11 mouse cellular contexts compared by ENCODE assay signal in the genomic region with DNA sequence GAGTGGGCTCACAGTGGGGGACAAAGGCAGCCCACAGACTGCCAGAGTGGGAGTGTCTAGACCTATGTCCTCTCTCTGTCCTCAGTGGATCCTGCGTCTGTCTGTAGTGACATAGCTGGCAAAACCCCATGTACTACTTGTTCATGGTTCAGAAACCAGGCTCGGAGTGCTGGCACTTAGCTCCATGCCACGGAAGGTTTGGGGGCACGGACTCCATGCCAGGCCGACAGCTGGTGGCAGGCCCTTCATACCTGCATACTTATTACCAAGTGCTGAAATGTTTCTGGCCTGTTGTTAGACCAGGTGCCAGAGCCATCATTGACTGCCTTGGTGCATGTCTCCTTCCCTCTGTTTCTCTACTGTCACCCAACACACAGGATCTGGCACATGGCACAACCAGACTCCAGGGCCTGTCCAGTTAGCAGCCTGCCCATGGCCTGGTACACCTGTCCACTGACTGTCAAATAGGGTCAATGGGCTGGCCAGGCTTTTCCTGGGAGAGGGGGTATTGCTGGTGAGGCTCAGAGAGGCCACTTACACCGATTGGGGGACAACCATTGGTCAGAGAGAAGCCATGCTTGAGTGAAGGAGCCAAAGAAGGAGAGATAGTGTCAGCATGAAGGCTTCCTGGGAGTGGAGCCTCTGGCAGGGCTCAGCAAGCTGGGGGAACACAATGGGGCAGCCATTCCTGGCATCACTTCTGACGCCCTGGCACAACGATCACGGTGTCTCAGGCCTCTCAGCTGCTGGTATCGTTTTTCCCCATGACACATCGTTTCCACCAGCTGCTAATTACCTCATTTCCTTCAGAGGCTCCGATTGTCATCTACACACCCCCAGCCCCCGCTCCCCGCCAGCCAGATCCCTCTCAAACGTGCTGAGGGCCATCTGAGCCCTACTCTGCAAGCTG. TPM values are rescaled to one million over a fixed set of nuclear protein-coding genes. Genes with fewer than 3 reads are reported as not detected.
DNase-seq lines count a peak whose midpoint lies in the region; ATAC-seq and TF ChIP-seq lines count a peak whose summit lies in the region.
"Had no signal": no experiment of that assay in that cellular context is flagged by ENCODE, and none has a peak within 500 bp of the region (broad histone marks: within the 10 kb centered on the region; RNA-seq: fewer than 3 reads in every experiment).

No protein-coding gene starts in this region.

- no peak for TF ChIP-seq POLR2A in kidney, adult 2 months (IDR thresholded peaks at IDR 0.05; ENCODE audit: low read depth, low read length)

- H3K4me2 ChIP-seq in intestine, postnatal 0 days (replicated peaks; ENCODE audit: low read depth): no peak overlapping the region
- H3K4me2 ChIP-seq: embryonic facial prominence, embryonic 13.5 days had no signal

- DNase-seq in kidney, adult 2 months: peak; percentile 46
- DNase-seq in kidney, postnatal 4 days: no peak
- DNase-seq in brain, adult 2 months (ENCODE audit: low read depth, low spot score): peak; percentile 95
- peak; percentile 69 to 70 for DNase-seq in heart, postnatal 10 days
- DNase-seq in adipocyte (ENCODE audit: low spot score): no peak
- DNase-seq: kidney, postnatal 14 days; lung, postnatal 14 days had no signal

- H3K79me3 ChIP-seq in C2C12 (ENCODE audit: low read depth): no peaks in the 10 kb centered on the region

- no peak for ATAC-seq in erythroblast, adult 5-6 weeks (replicated peaks; ENCODE audit: low FRiP score, poor library complexity, severe bottlenecking)
- ATAC-seq in intestine, postnatal 0 days: no peak

- no peaks in the 10 kb centered on the region for H3K79me2 ChIP-seq in C2C12 (ENCODE audit: control insufficient read depth, insufficient read depth)

- H3K27ac ChIP-seq in kidney, adult 2 months (ENCODE audit: insufficient read depth, low read depth, low read length): no peak overlapping the region
- H3K27ac ChIP-seq in intestine, postnatal 0 days (ENCODE audit: low read depth, low read length): no peak overlapping the region
- H3K27ac ChIP-seq: embryonic facial prominence, embryonic 13.5 days had no signal

- H3K9me3 ChIP-seq in intestine, postnatal 0 days (ENCODE audit: control insufficient read depth): no peaks in the 10 kb centered on the region
- H3K9me3 ChIP-seq: embryonic facial prominence, embryonic 13.5 days had no signal

- no peak overlapping the region for H3K9ac ChIP-seq in intestine, postnatal 0 days (ENCODE audit: low read depth, low read length)
- H3K9ac ChIP-seq: embryonic facial prominence, embryonic 13.5 days had no signal

- H3K27me3 ChIP-seq in kidney, adult 2 months (replicated peaks; ENCODE audit: control insufficient read depth, insufficient read depth, low read length): no peaks in the 10 kb centered on the region
- no peaks in the 10 kb centered on the region for H3K27me3 ChIP-seq in C2C12 (ENCODE audit: control insufficient read depth, insufficient read depth, insufficient read length)
- no peaks in the 10 kb centered on the region for H3K27me3 ChIP-seq in intestine, postnatal 0 days (replicated peaks; ENCODE audit: control insufficient read depth, insufficient read depth, low read length)
- H3K27me3 ChIP-seq: embryonic facial prominence, embryonic 13.5 days had no signal

- no peak for TF ChIP-seq CTCF in kidney, adult 2 months (conservative IDR thresholded peaks at IDR 0.05; ENCODE audit: insufficient read depth, insufficient read length, low read depth, low read length)
- TF ChIP-seq CTCF in C2C12 (IDR thresholded peaks at IDR 0.05; ENCODE audit: control insufficient read depth, insufficient read depth, insufficient read length): no peak
- TF ChIP-seq CTCF in intestine, postnatal 0 days (IDR thresholded peaks at IDR 0.05; ENCODE audit: low read depth): no peak

- H3ac ChIP-seq in C2C12 (ENCODE audit: control insufficient read depth, insufficient read length, low read depth): no peak overlapping the region

- 49% methylated on average over 15 of the region's 15 CpGs for WGBS in kidney, adult 2 months
- WGBS in intestine, postnatal 0 days: 75% methylated on average over 15 of the region's 15 CpGs

- no peaks in the 10 kb centered on the region for H3K4me1 ChIP-seq in kidney, adult 2 months (ENCODE audit: control insufficient read depth, insufficient read depth, low read length)
- no peaks in the 10 kb centered on the region for H3K4me1 ChIP-seq in intestine, postnatal 0 days (replicated peaks; ENCODE audit: control insufficient read depth, insufficient read depth, low read length)

- intact Hi-C loops in heart, postnatal 10 days (cut with DNase I): no loop called here

- H3K4me3 ChIP-seq in kidney, adult 2 months (ENCODE audit: insufficient read depth, low read depth, low read length): no peak overlapping the region
- no peak overlapping the region for H3K4me3 ChIP-seq in C2C12 (ENCODE audit: insufficient read depth, poor library complexity, severe bottlenecking)
- no peak overlapping the region for H3K4me3 ChIP-seq in intestine, postnatal 0 days (ENCODE audit: low read depth, low read length)
- H3K4me3 ChIP-seq: embryonic facial prominence, embryonic 13.5 days had no signal

- H3K36me3 ChIP-seq in kidney, adult 2 months (ENCODE audit: control insufficient read depth, insufficient read depth, low read length): no peaks in the 10 kb centered on the region
- no peaks in the 10 kb centered on the region for H3K36me3 ChIP-seq in C2C12 (ENCODE audit: control insufficient read depth, insufficient read depth)
- no peaks in the 10 kb centered on the region for H3K36me3 ChIP-seq in intestine, postnatal 0 days (ENCODE audit: control insufficient read depth, insufficient read depth)
- H3K36me3 ChIP-seq: embryonic facial prominence, embryonic 13.5 days had no signal

TF ChIP-seq in C2C12, 6 proteins besides CTCF, POLR2A, EP300 and RAD21:
- TF ChIP-seq MYOD1 (IDR thresholded peaks at IDR 0.05; ENCODE audit: control insufficient read depth, insufficient read length, low read depth) (peak; percentile 79), MYOG (IDR thresholded peaks at IDR 0.05; ENCODE audit: control insufficient read depth, extremely low read depth, insufficient read length) (no peak), CEBPB (IDR thresholded peaks at IDR 0.05; ENCODE audit: low read depth) (no peak), MAX (IDR thresholded peaks at IDR 0.05) (no peak), USF1 (IDR thresholded peaks at IDR 0.05; ENCODE audit: low read depth) (no peak), FOSL1 (IDR thresholded peaks at IDR 0.05; ENCODE audit: insufficient read depth, low read length, poor library complexity, severe bottlenecking) (no peak)

RNA-seq across cellular contexts. Expression of gene Ncbp1, which starts 43.2 kb away (rescaled TPM):
- polyA plus RNA-seq in kidney, adult 2 months (2012; rRNA removed): 17.6 and 18.8 TPM in 2 replicates
- 73.4 TPM for polyA plus RNA-seq in C2C12 (2012; fragmentation: generic; extraction: Trizol)
- 10 to 100 TPM; 28.3 to 30.2 TPM for total RNA-seq in heart, postnatal 10 days (2021)
- 11.9 and 23.0 TPM in 2 replicates for total RNA-seq in erythroblast, adult 5-6 weeks (2015; ENCODE audit: low replicate concordance)
- total RNA-seq in erythroblast, adult 5-6 weeks (2017; ENCODE audit: low replicate concordance): 21.2 and 28.8 TPM in 2 replicates
- 21.1 and 21.7 TPM in 2 replicates for polyA plus RNA-seq in intestine, postnatal 0 days (2015; fragmentation: Nextera tagmentation; extraction: Ambion mirVana)

RNA-seq across cellular contexts. Expression of gene Tstd2, which starts 43.3 kb away (rescaled TPM):
- polyA plus RNA-seq in kidney, adult 2 months (2012; rRNA removed): 14.1 and 14.6 TPM in 2 replicates
- polyA plus RNA-seq in C2C12 (2012; fragmentation: generic; extraction: Trizol): 15.5 TPM
- total RNA-seq in heart, postnatal 10 days (2021): 10 to 100 TPM; 16.3 to 20.7 TPM
- 2.1 and 6.1 TPM in 2 replicates for total RNA-seq in erythroblast, adult 5-6 weeks (2015; ENCODE audit: low replicate concordance)
- total RNA-seq in erythroblast, adult 5-6 weeks (2017; ENCODE audit: low replicate concordance): 5.0 and 9.8 TPM in 2 replicates
- 10.4 and 13.9 TPM in 2 replicates for polyA plus RNA-seq in intestine, postnatal 0 days (2015; fragmentation: Nextera tagmentation; extraction: Ambion mirVana)

RNA-seq across cellular contexts. Expression of gene Tmod1, which starts 56.4 kb away (rescaled TPM):
- 0.80 and 2.3 TPM in 2 replicates for polyA plus RNA-seq in kidney, adult 2 months (2012; rRNA removed)
- polyA plus RNA-seq in C2C12 (2012; fragmentation: generic; extraction: Trizol): 0.34 TPM
- 100 to 1,000 TPM; 263 to 279 TPM for total RNA-seq in heart, postnatal 10 days (2021)
- total RNA-seq in erythroblast, adult 5-6 weeks (2015; ENCODE audit: low replicate concordance): 129 and 139 TPM in 2 replicates
- 146 and 185 TPM in 2 replicates for total RNA-seq in erythroblast, adult 5-6 weeks (2017; ENCODE audit: low replicate concordance)
- 4.7 and 5.2 TPM in 2 replicates for polyA plus RNA-seq in intestine, postnatal 0 days (2015; fragmentation: Nextera tagmentation; extraction: Ambion mirVana)

Comparison
In these comparisons a context has a peak if more than half of its experiments do, and no peak if none do; other contexts are left out.
1. DNase-seq: peak in kidney, adult 2 months (single experiment), brain, adult 2 months (single experiment) and heart, postnatal 10 days (2 of 2); none in kidney, postnatal 4 days (0 of 2) and adipocyte (single experiment).